Mouse (Mus musculus) retina, embryonic 14.5 days (tissue): ENCODE measurements around the gene Usp30.

Experiments
- DNase-seq: peaks from one replicate; pipeline ENCODE4 v3.0.0-alpha.2; 2015; ENCODE audit warnings: low spot score

The Usp30 gene

DNA sequence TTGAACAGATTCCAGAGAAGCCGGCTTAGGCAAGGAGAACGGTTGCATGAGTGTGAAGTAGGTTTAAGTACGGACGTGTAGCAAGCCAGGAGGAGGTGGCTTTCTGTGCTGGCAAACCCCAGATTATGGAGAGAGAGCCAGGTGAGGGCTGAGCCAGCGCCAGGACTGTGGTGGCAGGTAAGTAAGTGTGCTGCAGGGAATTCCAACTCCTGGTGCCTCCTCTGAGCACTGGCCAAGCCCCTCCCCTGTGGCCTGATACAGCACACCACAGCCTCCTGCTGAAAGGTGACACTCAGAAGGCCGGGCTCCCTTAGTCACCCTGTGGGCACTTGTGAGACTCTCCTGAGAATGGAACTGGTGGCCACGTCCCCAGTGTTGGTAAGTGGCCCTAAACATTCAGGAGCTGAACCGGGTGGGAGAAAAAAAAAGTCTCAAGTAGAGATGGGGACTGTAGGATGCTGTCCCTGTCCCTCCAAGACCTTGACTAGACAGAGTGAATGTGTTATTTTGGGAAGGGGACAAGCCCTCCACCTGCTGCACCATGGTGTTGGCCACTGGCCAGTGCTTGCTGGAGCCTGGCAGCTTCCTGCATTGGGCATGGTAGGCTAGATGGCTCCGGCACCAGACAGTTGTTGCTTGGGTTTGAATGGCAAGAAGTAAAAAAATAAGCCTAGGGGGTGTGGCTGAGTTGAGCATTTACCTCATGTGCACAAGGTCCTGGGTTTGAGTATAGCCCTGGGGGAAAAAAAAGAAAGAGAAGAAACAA is 90.1 kb downstream of the Usp30 start:
- no peak for DNase-seq

- DNase-seq: no peak
Measured at GRCm38 (mm10) chr5:114157236-114157635, 92.0 kb downstream of the Usp30 start.

DNA sequence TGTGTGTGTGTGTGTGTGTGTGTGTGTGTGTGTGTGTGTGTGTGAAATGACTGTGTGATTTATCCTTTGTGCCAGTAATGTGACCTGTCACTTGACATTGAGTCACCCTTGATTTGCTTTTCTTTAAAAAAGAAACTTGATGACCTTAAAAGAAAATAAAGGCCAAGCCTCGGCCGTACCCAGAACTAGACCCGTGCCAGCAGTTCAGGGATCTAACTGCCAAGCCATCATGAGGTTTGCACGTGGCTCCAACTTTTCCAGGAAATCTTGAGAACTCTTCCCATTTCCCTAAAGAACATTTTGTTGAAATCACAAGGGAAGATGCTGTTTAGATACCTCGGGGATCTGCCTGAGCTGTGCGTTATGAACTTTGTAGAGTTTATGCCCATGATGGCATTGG is 96.2 kb downstream of the Usp30 start:
- DNase-seq: no peak

DNA sequence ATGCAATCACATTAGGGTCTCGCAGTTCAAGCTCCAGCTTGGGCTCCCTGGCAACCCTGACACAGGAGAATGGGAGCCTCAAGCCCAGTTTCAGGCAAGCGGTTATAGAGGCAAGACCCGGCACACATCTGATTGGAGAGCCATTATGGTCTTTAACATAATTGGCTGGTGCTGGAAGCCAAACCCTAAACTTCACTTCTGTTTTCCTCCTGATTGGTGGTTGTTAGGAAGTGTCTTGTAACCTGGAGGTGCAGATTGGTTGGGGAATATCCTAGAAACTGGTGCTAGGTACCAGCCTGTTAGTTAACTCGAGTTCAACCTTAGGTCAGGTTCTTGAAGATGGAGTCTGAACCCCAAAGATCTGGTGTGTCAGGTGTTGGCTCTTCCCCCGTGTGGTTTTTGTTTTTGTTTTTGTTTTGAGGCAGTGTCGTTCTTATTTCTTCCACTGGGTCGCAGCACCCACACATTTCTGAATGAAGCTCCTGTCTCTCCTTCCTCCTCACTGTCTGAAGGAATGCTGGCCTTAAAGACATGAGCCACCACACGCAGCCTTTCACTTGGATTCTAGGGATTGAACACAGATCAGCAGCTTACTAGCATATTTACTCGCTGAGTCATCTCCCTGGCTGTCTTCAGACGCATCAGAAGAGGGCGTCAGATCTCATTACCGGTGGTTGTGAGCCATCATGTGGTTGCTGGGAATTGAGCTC is 97.0 kb downstream of the Usp30 start:
- DNase-seq: no peak

- no peak for DNase-seq
Measured at GRCm38 (mm10) chr5:114163117-114163696, 97.9 kb downstream of the Usp30 start.

- DNase-seq: no peak
Measured at GRCm38 (mm10) chr5:114170345-114170744, 105.1 kb downstream of the Usp30 start.

DNA sequence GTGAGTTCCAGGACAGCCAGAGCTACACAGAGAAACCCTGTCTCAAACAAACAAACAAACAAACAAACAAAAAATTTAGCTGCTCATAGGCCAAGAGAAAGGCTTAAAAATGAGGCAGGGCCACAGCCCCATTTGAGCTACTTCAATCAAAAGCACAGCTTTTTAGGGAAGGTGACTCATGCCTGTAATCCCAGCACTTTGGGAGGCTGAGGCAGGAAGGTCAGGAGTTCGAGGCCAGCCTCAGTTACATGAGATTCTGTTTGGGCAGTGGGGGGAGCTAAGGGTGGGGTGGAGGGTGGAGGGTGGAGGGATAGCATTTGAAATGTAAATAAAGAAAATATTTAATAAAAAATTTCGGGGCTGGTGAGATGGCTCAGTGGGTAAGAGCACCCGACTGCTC is 107.7 kb downstream of the Usp30 start:
- no peak for DNase-seq

GRCm38 (mm10) chr5:114173458-114173857 is 108.2 kb downstream of the Usp30 start:
- DNase-seq: no peak

DNA sequence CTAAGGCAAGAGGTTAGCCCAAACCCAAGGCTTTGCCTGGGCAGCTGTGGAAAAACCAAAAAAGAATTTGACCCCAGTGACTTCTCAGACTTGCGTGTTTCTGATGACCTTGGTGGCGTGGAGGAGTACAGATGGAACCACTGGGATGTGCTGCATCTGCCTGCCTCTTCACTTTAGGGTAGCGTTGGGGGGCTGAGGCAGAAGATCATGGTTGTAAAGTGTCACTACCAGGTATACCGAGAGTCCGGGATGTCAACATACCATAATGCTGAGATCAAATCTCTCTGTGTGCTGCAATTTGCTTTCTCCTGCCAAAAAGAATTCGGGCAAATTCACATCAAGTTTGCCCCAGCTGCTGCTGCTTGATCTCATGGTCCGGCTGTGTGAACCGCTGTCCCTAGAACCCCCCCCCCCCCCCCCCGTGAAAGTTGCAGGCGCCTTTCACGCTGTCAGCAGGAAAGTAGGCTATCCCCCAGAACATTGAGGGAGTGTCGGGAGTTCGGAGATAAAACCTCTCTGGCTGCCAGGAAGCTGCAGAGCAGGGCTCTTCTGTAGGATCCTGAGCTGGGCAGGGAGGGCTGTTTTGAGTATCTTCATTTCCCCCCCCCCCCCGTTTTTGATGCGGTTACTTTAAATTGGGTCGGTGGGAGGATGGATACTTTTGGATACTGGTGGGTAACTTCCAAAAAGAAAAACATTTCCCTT is 108.8 kb downstream of the Usp30 start:
- no peak for DNase-seq
